In the genomic region with DNA sequence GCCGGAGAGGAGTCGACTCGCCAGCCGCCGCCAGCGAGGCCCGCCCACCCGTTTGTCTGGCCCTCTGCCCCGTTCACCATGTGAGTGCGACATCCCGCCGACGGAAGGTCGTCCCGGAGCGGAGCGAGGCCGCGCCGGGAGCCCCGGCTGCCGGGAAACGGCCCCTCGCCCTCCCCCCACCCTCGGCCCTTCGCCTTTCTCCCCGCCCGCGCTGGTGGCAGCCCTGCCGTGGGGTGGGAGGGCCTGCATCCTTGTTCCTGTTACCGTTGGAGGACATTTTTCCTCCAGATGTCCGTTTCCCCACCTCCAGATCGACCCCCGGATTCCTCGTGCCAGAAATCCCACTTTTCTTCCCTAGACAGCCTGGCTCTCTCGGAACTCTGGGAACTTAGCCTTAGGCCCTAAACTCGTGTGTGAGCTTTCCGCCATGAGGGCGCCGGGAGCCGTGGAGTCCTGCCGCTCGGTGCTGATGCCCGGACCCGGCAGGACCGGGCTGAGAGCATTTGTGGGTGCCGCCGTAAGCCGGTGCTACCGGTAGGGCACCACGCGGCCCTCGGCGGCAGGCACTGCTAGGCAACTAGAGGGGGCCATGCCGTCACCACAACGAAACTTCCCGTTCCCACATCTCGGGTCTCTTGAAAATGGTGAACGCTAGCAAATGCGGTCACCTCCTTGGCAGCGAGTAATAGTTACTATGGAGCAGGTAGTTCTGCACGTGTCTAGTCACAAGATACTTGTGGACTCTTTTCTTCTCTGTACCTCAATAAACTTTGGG, we compare ENCODE assay signal across 7 mouse cellular contexts. TPM values are rescaled to one million over a fixed set of nuclear protein-coding genes. Genes with fewer than 3 reads are reported as not detected.
DNase-seq lines count a peak whose midpoint lies in the region; ATAC-seq and TF ChIP-seq lines count a peak whose summit lies in the region.

No protein-coding gene starts in this region.

- H3K9me3 ChIP-seq in intestine, embryonic 14.5 days (ENCODE audit: control insufficient read depth, low read length): no peaks in the 10 kb centered on the region
- no peaks in the 10 kb centered on the region for H3K9me3 ChIP-seq in limb, embryonic 11.5 days (ENCODE audit: control insufficient read depth, low read length)
- H3K9me3 ChIP-seq in midbrain, embryonic 10.5 days (replicated peaks): no peaks in the 10 kb centered on the region

- peak; percentile 50 for ATAC-seq in Patski
- peak; percentile 57 for ATAC-seq in common myeloid progenitor, adult 5-6 weeks (replicated peaks; ENCODE audit: low read depth, poor library complexity, severe bottlenecking)
- peak; percentile 61 for ATAC-seq in intestine, embryonic 14.5 days (replicated peaks; ENCODE audit: low FRiP score, low TSS enrichment, low read depth)
- ATAC-seq in limb, embryonic 11.5 days (ENCODE audit: insufficient number of reproducible peaks, low FRiP score, low TSS enrichment, low read depth): peak; percentile 53

- in situ Hi-C loops in Patski (cut with MboI; ENCODE audit: low pct_unique_long_range_greater_than_20kb): no loop called here

- H3K4me2 ChIP-seq in intestine, embryonic 14.5 days (ENCODE audit: low read length): peak overlapping the region; percentile 91
- peak overlapping the region; percentile 87 for H3K4me2 ChIP-seq in limb, embryonic 11.5 days (ENCODE audit: low read depth, severe bottlenecking)

- TF ChIP-seq CTCF in Patski (IDR thresholded peaks at IDR 0.05): no peak

- peaks cover 18% of the 10 kb centered on the region for H3K4me1 ChIP-seq in intestine, embryonic 14.5 days (replicated peaks; ENCODE audit: control insufficient read depth, insufficient read depth, low read length)
- peaks cover 7% of the 10 kb centered on the region; the same call in 1 of the 2 replicates for H3K4me1 ChIP-seq in limb, embryonic 11.5 days (ENCODE audit: control insufficient read depth, insufficient read depth, low read length)
- peaks cover 36% of the 10 kb centered on the region for H3K4me1 ChIP-seq in midbrain, embryonic 10.5 days

- H3K36me3 ChIP-seq in intestine, embryonic 14.5 days (ENCODE audit: control insufficient read depth, insufficient read depth, low read length): peaks cover 18% of the 10 kb centered on the region
- peaks cover 3% of the 10 kb centered on the region; the same call in 1 of the 2 replicates for H3K36me3 ChIP-seq in limb, embryonic 11.5 days (ENCODE audit: control insufficient read depth, insufficient read depth, low read length)
- peaks cover 38% of the 10 kb centered on the region for H3K36me3 ChIP-seq in midbrain, embryonic 10.5 days

- DNase-seq in Patski (ENCODE audit: low read depth, low spot score): no peak
- peak; percentile 49 for DNase-seq in gastrocnemius, postnatal 10 days
- peak; percentile 87 for DNase-seq in intestine, embryonic 14.5 days (ENCODE audit: low spot score)
- DNase-seq in limb, embryonic 11.5 days (ENCODE audit: low spot score): peak; percentile 70
- DNase-seq in midbrain, embryonic 10.5 days (ENCODE audit: low spot score): peak; percentile 72
- peak; percentile 55 to 68 for DNase-seq in spleen, adult 18-20 months

- POLR2A ChIA-PET in Patski (lab: Charles Lee): no interaction called here

- H3K27ac ChIP-seq in intestine, embryonic 14.5 days (ENCODE audit: low read depth): peak overlapping the region; percentile 93
- H3K27ac ChIP-seq in limb, embryonic 11.5 days (replicated peaks; ENCODE audit: low read depth, low read length): peak overlapping the region; percentile 97
- peak overlapping the region; percentile 99 for H3K27ac ChIP-seq in midbrain, embryonic 10.5 days (replicated peaks)

- under 1% methylated on average over 54 of the region's 62 CpGs for WGBS in intestine, embryonic 14.5 days
- under 1% methylated on average over 38 of the region's 62 CpGs for WGBS in limb, embryonic 11.5 days
- under 1% methylated on average over 62 of the region's 62 CpGs for WGBS in midbrain, embryonic 10.5 days

- CTCF ChIA-PET in Patski (lab: Charles Lee): no interaction called here

- no peaks in the 10 kb centered on the region for H3K27me3 ChIP-seq in Patski
- no peaks in the 10 kb centered on the region for H3K27me3 ChIP-seq in intestine, embryonic 14.5 days (replicated peaks; ENCODE audit: control insufficient read depth, insufficient read depth, low read length)
- H3K27me3 ChIP-seq in limb, embryonic 11.5 days (ENCODE audit: control insufficient read depth, insufficient read depth, low read length): no peaks in the 10 kb centered on the region
- no peaks in the 10 kb centered on the region for H3K27me3 ChIP-seq in midbrain, embryonic 10.5 days (ENCODE audit: low read depth, poor library complexity, severe bottlenecking)

- H3K4me3 ChIP-seq in intestine, embryonic 14.5 days (ENCODE audit: low read depth, low read length): peak overlapping the region; percentile 90
- H3K4me3 ChIP-seq in limb, embryonic 11.5 days (ENCODE audit: low read depth, low read length): peak overlapping the region; percentile 98
- H3K4me3 ChIP-seq in midbrain, embryonic 10.5 days: peak overlapping the region; percentile 72

- peak overlapping the region; percentile 95 for H3K9ac ChIP-seq in intestine, embryonic 14.5 days (ENCODE audit: low read length)
- H3K9ac ChIP-seq in limb, embryonic 11.5 days (ENCODE audit: low read length): peak overlapping the region; percentile 96

RNA-seq across cellular contexts. Expression of a gene that starts 0.6 kb away (rescaled TPM):
- polyA plus RNA-seq in Patski (2021): 141 TPM
- 326 and 357 TPM in 2 replicates for total RNA-seq in common myeloid progenitor, adult 5-6 weeks (2017)
- total RNA-seq in gastrocnemius, postnatal 10 days (2021): 10 to 100 TPM; 76.1 to 84.5 TPM
- 465 and 489 TPM in 2 replicates for polyA plus RNA-seq in intestine, embryonic 14.5 days (2014; fragmentation: Nextera tagmentation; extraction: Ambion mirVana)
- polyA plus RNA-seq in limb, embryonic 11.5 days (2014; fragmentation: Nextera tagmentation; extraction: Ambion mirVana): 631 and 646 TPM in 2 replicates
- 669 and 729 TPM in 2 replicates for polyA plus RNA-seq in midbrain, embryonic 10.5 days (2016; fragmentation: Nextera tagmentation; extraction: Ambion mirVana)

RNA-seq across cellular contexts. Expression of a gene that starts 23.7 kb away (rescaled TPM):
- polyA plus RNA-seq in Patski (2021): 2,546 TPM
- 2,255 and 2,427 TPM in 2 replicates for total RNA-seq in common myeloid progenitor, adult 5-6 weeks (2017)
- 1,000 to 10,000 TPM; 3,585 to 4,036 TPM for total RNA-seq in gastrocnemius, postnatal 10 days (2021)
- polyA plus RNA-seq in intestine, embryonic 14.5 days (2014; fragmentation: Nextera tagmentation; extraction: Ambion mirVana): 2,618 and 2,654 TPM in 2 replicates
- 2,292 and 2,394 TPM in 2 replicates for polyA plus RNA-seq in limb, embryonic 11.5 days (2014; fragmentation: Nextera tagmentation; extraction: Ambion mirVana)
- 2,205 and 2,316 TPM in 2 replicates for polyA plus RNA-seq in midbrain, embryonic 10.5 days (2016; fragmentation: Nextera tagmentation; extraction: Ambion mirVana)

RNA-seq across cellular contexts. Expression of a gene that starts 24.0 kb away (rescaled TPM):
- 764 TPM for polyA plus RNA-seq in Patski (2021)
- 2,465 and 2,478 TPM in 2 replicates for total RNA-seq in common myeloid progenitor, adult 5-6 weeks (2017)
- total RNA-seq in gastrocnemius, postnatal 10 days (2021): 100 to 1,000 TPM; 517 to 566 TPM
- 929 and 986 TPM in 2 replicates for polyA plus RNA-seq in intestine, embryonic 14.5 days (2014; fragmentation: Nextera tagmentation; extraction: Ambion mirVana)
- 1,036 and 1,045 TPM in 2 replicates for polyA plus RNA-seq in limb, embryonic 11.5 days (2014; fragmentation: Nextera tagmentation; extraction: Ambion mirVana)
- polyA plus RNA-seq in midbrain, embryonic 10.5 days (2016; fragmentation: Nextera tagmentation; extraction: Ambion mirVana): 814 and 925 TPM in 2 replicates

RNA-seq across cellular contexts. Expression of a gene that starts 32.0 kb away (rescaled TPM):
- 45.8 TPM for polyA plus RNA-seq in Patski (2021)
- total RNA-seq in common myeloid progenitor, adult 5-6 weeks (2017): 14.4 and 23.1 TPM in 2 replicates
- total RNA-seq in gastrocnemius, postnatal 10 days (2021): 10 to 100 TPM; 16.1 to 22.7 TPM
- polyA plus RNA-seq in intestine, embryonic 14.5 days (2014; fragmentation: Nextera tagmentation; extraction: Ambion mirVana): 23.7 and 26.2 TPM in 2 replicates
- polyA plus RNA-seq in limb, embryonic 11.5 days (2014; fragmentation: Nextera tagmentation; extraction: Ambion mirVana): 16.7 and 17.1 TPM in 2 replicates
- polyA plus RNA-seq in midbrain, embryonic 10.5 days (2016; fragmentation: Nextera tagmentation; extraction: Ambion mirVana): 14.3 and 16.7 TPM in 2 replicates

RNA-seq across cellular contexts. Expression of a gene that starts 44.4 kb away (rescaled TPM):
- 28.4 TPM for polyA plus RNA-seq in Patski (2021)
- 97.8 and 136 TPM in 2 replicates for total RNA-seq in common myeloid progenitor, adult 5-6 weeks (2017)
- 1 to 10 TPM; 5.0 to 6.5 TPM for total RNA-seq in gastrocnemius, postnatal 10 days (2021)
- 85.8 and 89.1 TPM in 2 replicates for polyA plus RNA-seq in intestine, embryonic 14.5 days (2014; fragmentation: Nextera tagmentation; extraction: Ambion mirVana)
- polyA plus RNA-seq in limb, embryonic 11.5 days (2014; fragmentation: Nextera tagmentation; extraction: Ambion mirVana): 111 TPM in 2 replicates
- 105 and 114 TPM in 2 replicates for polyA plus RNA-seq in midbrain, embryonic 10.5 days (2016; fragmentation: Nextera tagmentation; extraction: Ambion mirVana)
